Mouse (Mus musculus) forebrain, embryonic 11.5 days (tissue): ENCODE measurements at regions not wholly inside any gene's neighbourhood (a gene's known extent, or its start where the extent isn't known, plus 50 kb on each side); places are given as distances from the start of the nearest gene placed in this dataset.

Source experiments
- ATAC-seq: fragments of 200-750 bp; cut with Nextera tagmentation; replicated peaks from 2 replicates; pipeline ENCODE4 v1.8.0; 2017; ENCODE audit warnings: moderate TSS enrichment; ENCODE audit not compliant: low FRiP score
- DNase-seq: peaks from one replicate; pipeline ENCODE4 v3.0.0-alpha.2; 2017; ENCODE audit warnings: low spot score
- H3K27ac ChIP-seq: fragments of 300-500 bp; sonication (generic); 2 replicates; pipeline ENCODE4 v1.5.1; 2014; ENCODE audit warnings: low read depth, low read length
- H3K27me3 ChIP-seq: fragments of 300-500 bp; sonication (generic); 2 replicates; pipeline ENCODE4 v1.6.1; 2014; ENCODE audit warnings: mild to moderate bottlenecking, low read length, mixed read lengths; ENCODE audit not compliant: control insufficient read depth, insufficient read depth
- H3K36me3 ChIP-seq: fragments of 300-500 bp; sonication (generic); 2 replicates; pipeline ENCODE4 v1.6.1; 2014; ENCODE audit warnings: mild to moderate bottlenecking, low read length, moderate library complexity, mixed read lengths; ENCODE audit not compliant: control insufficient read depth, insufficient read depth
- H3K4me1 ChIP-seq: fragments of 300-500 bp; sonication (generic); replicated peaks from 2 replicates; pipeline ENCODE4 v1.6.1; 2014; ENCODE audit warnings: low read length, mixed read lengths; ENCODE audit not compliant: control insufficient read depth, insufficient read depth
- H3K4me2 ChIP-seq: fragments of 300-500 bp; sonication (generic); 2 replicates; pipeline ENCODE4 v1.6.1; 2014; ENCODE audit warnings: low read depth, mild to moderate bottlenecking, low read length, moderate library complexity, mixed read lengths; ENCODE audit not compliant: severe bottlenecking
- H3K4me3 ChIP-seq: fragments of 300-500 bp; sonication (generic); 2 replicates; pipeline ENCODE4 v1.5.1; 2014; ENCODE audit warnings: low read depth, low read length
- H3K9ac ChIP-seq: fragments of 300-500 bp; sonication (generic); 2 replicates; pipeline ENCODE4 v1.6.1; 2014; ENCODE audit warnings: low read length
- H3K9me3 ChIP-seq: fragments of 300-500 bp; sonication (generic); 2 replicates; pipeline ENCODE4 v1.6.1; 2016; ENCODE audit warnings: low read length, mixed read lengths; ENCODE audit not compliant: control insufficient read depth
- WGBS: fragments of 180-500 bp; shearing (Covaris S2); extraction: QIAGEN DNeasy Blood & Tissue Kit; methylation state at CpG from one replicate; pipeline ENCODE4 v1.1.7; 2014; 5-methylcytosine and 5-hydroxymethylcytosine counted together

GRCm38 (mm10) chr16:5713476-5713875, 171.7 kb upstream of the Rbfox1 start:
- ATAC-seq (no peak), DNase-seq (no peak)
- Histone ChIP-seq H3K9ac (no peak overlapping the region), H3K27me3 (no peaks in the 10 kb centered on the region), H3K36me3 (no peaks in the 10 kb centered on the region), H3K9me3 (no peaks in the 10 kb centered on the region), H3K4me1 (no peaks in the 10 kb centered on the region), H3K27ac (no peak overlapping the region), H3K4me2 (no peak overlapping the region), H3K4me3 (no peak overlapping the region)
- 80% methylated on average over 4 of the region's 4 CpGs for WGBS

GRCm38 (mm10) chr16:5709831-5710230, 175.3 kb upstream of the Rbfox1 start:
- H3K9ac ChIP-seq: no peak overlapping the region
- WGBS: 79% methylated on average over 5 of the region's 5 CpGs
- no peak overlapping the region for H3K4me2 ChIP-seq
- no peaks in the 10 kb centered on the region for H3K36me3 ChIP-seq
- no peaks in the 10 kb centered on the region for H3K4me1 ChIP-seq
- no peaks in the 10 kb centered on the region for H3K9me3 ChIP-seq
- H3K4me3 ChIP-seq: no peak overlapping the region
- no peak for ATAC-seq
- no peak for DNase-seq
- H3K27me3 ChIP-seq: no peaks in the 10 kb centered on the region
- no peak overlapping the region for H3K27ac ChIP-seq

GRCm38 (mm10) chr16:5700731-5701255, 184.4 kb upstream of the Rbfox1 start:
- H3K9me3 ChIP-seq: no peaks in the 10 kb centered on the region
- no peak overlapping the region for H3K4me3 ChIP-seq
- 52% methylated on average over 9 of the region's 9 CpGs for WGBS
- no peaks in the 10 kb centered on the region for H3K4me1 ChIP-seq
- H3K9ac ChIP-seq: no peak overlapping the region
- H3K27ac ChIP-seq: no peak overlapping the region
- no peak overlapping the region for H3K4me2 ChIP-seq
- DNase-seq: peak; percentile 73
- H3K36me3 ChIP-seq: no peaks in the 10 kb centered on the region
- H3K27me3 ChIP-seq: no peaks in the 10 kb centered on the region
- no peak for ATAC-seq

GRCm38 (mm10) chr16:5688322-5688721, 196.8 kb upstream of the Rbfox1 start:
- 91% methylated on average over 3 of the region's 3 CpGs for WGBS
- H3K9me3 ChIP-seq: no peaks in the 10 kb centered on the region
- no peak overlapping the region for H3K27ac ChIP-seq
- DNase-seq: no peak
- H3K36me3 ChIP-seq: no peaks in the 10 kb centered on the region
- H3K4me2 ChIP-seq: no peak overlapping the region
- no peak overlapping the region for H3K4me3 ChIP-seq
- H3K9ac ChIP-seq: no peak overlapping the region
- no peak for ATAC-seq
- no peaks in the 10 kb centered on the region for H3K27me3 ChIP-seq
- no peaks in the 10 kb centered on the region for H3K4me1 ChIP-seq

GRCm38 (mm10) chr16:5673372-5673960, 211.7 kb upstream of the Rbfox1 start:
- Histone ChIP-seq H3K4me2 (no peak overlapping the region), H3K36me3 (no peaks in the 10 kb centered on the region), H3K9ac (no peak overlapping the region), H3K9me3 (no peaks in the 10 kb centered on the region), H3K4me3 (no peak overlapping the region), H3K27ac (no peak overlapping the region), H3K4me1 (no peaks in the 10 kb centered on the region), H3K27me3 (no peaks in the 10 kb centered on the region)
- ATAC-seq (no peak), DNase-seq (no peak)
- WGBS: 82% methylated on average over 6 of the region's 6 CpGs

GRCm38 (mm10) chr16:5672871-5673270, 212.3 kb upstream of the Rbfox1 start:
- Histone ChIP-seq H3K27ac (no peak overlapping the region), H3K4me2 (no peak overlapping the region), H3K4me3 (no peak overlapping the region), H3K36me3 (no peaks in the 10 kb centered on the region), H3K9me3 (no peaks in the 10 kb centered on the region), H3K27me3 (no peaks in the 10 kb centered on the region), H3K9ac (no peak overlapping the region), H3K4me1 (no peaks in the 10 kb centered on the region)
- no peak for DNase-seq
- 67% methylated on average over 4 of the region's 4 CpGs for WGBS
- ATAC-seq: no peak

- Histone ChIP-seq H3K4me1 (no peaks in the 10 kb centered on the region), H3K27me3 (no peaks in the 10 kb centered on the region), H3K9ac (no peak overlapping the region), H3K36me3 (no peaks in the 10 kb centered on the region), H3K9me3 (no peaks in the 10 kb centered on the region), H3K4me2 (no peak overlapping the region), H3K27ac (no peak overlapping the region), H3K4me3 (no peak overlapping the region)
- no peak for DNase-seq
- 62% methylated on average over 4 of the region's 4 CpGs for WGBS
- no peak for ATAC-seq
These were observed 216.7 kb upstream of the Rbfox1 start for GRCm38 (mm10) chr16:5668403-5668967.

GRCm38 (mm10) chr16:5661918-5662317, 223.2 kb upstream of the Rbfox1 start:
- Histone ChIP-seq H3K9ac (no peak overlapping the region), H3K4me2 (no peak overlapping the region), H3K27ac (no peak overlapping the region), H3K4me3 (no peak overlapping the region), H3K27me3 (no peaks in the 10 kb centered on the region), H3K9me3 (no peaks in the 10 kb centered on the region), H3K4me1 (no peaks in the 10 kb centered on the region), H3K36me3 (no peaks in the 10 kb centered on the region)
- WGBS: 76% methylated on average over 5 of the region's 5 CpGs
- ATAC-seq: no peak
- no peak for DNase-seq

GRCm38 (mm10) chr16:5651551-5651950, 233.6 kb upstream of the Rbfox1 start:
- WGBS: 92% methylated on average over 1 of the region's 1 CpGs
- DNase-seq: peak; percentile 26
- Histone ChIP-seq H3K4me2 (no peak overlapping the region), H3K9ac (no peak overlapping the region), H3K9me3 (no peaks in the 10 kb centered on the region), H3K27ac (no peak overlapping the region), H3K4me3 (no peak overlapping the region), H3K27me3 (no peaks in the 10 kb centered on the region), H3K4me1 (no peaks in the 10 kb centered on the region), H3K36me3 (no peaks in the 10 kb centered on the region)
- no peak for ATAC-seq
